Mouse (Mus musculus): ENCODE measurements at regions not wholly inside any gene's neighbourhood (a gene's known extent, or its start where the extent isn't known, plus 50 kb on each side); places are given as distances from the start of the nearest gene placed in this dataset.

DNA sequence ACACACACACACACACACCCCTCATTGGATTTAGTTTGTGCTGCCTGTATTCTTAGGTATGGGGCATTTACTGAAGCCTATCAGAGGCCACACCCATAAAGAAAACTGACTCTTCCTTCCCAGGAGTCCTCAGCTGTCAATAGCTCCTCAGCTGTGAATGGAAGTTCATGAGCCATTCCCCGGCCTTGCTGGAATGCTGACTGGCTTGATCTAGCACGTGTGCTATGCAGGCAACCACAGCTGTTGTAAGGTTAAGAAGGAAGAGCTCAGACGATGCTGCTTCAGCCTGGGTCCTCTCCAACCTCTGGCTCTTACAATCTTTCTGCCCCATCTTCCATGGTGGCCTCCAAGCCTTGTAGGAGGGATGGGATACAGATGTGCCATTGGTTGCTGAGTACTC, 226.7 kb downstream of the Skap2 start:
- DNase-seq (ENCODE audit: low spot score) = no peak
- no peak overlapping the region for H3K27ac ChIP-seq (ENCODE audit: low read depth, low read length)
- H3K27me3 ChIP-seq (replicated peaks; ENCODE audit: control insufficient read depth, insufficient read depth, low read length) = no peaks in the 10 kb centered on the region
- no peak for ATAC-seq
- H3K9ac ChIP-seq (ENCODE audit: low read length) = no peak overlapping the region
- WGBS = 69% methylated on average over 3 of the region's 3 CpGs
- H3K36me3 ChIP-seq (ENCODE audit: control insufficient read depth, insufficient read depth, low read length) = no peaks in the 10 kb centered on the region
- H3K4me1 ChIP-seq (ENCODE audit: control insufficient read depth, insufficient read depth, low read length) = no peaks in the 10 kb centered on the region
- no peaks in the 10 kb centered on the region for H3K9me3 ChIP-seq (replicated peaks; ENCODE audit: control insufficient read depth, low read length)
- no peak overlapping the region for H3K4me2 ChIP-seq (ENCODE audit: low read length)
- H3K4me3 ChIP-seq (ENCODE audit: low read depth, low read length) = no peak overlapping the region

DNA sequence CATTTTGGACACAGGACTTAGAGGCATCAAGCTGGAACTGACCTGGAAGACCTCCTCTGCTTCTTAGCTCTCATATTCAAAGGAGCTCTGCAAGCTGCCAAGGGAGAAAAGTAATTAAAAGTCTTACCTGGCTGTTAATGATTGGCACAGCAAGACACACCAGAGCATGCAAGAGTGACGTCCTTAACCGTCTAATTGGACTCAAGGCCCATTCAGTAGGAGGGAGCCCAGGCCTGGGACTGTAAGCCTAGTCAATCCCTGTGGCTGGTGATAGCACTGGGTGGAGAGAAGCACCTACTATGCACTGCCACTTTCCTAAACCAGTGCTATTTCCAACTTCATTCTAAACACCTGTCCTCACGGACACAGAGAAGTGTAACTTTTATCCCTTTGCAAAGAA, 225.5 kb downstream of the Skap2 start:
- H3K27ac ChIP-seq (ENCODE audit: low read depth, low read length) = no peak overlapping the region
- DNase-seq (ENCODE audit: low spot score) (no peak), ATAC-seq (no peak)
- no peaks in the 10 kb centered on the region for H3K4me1 ChIP-seq (ENCODE audit: control insufficient read depth, insufficient read depth, low read length)
- no peak overlapping the region for H3K4me2 ChIP-seq (ENCODE audit: low read length)
- H3K9me3 ChIP-seq (replicated peaks; ENCODE audit: control insufficient read depth, low read length) = no peaks in the 10 kb centered on the region
- H3K27me3 ChIP-seq (replicated peaks; ENCODE audit: control insufficient read depth, insufficient read depth, low read length) = no peaks in the 10 kb centered on the region
- WGBS = 54% methylated on average over 3 of the region's 3 CpGs
- no peak overlapping the region for H3K9ac ChIP-seq (ENCODE audit: low read length)
- H3K4me3 ChIP-seq (ENCODE audit: low read depth, low read length) = no peak overlapping the region
- no peaks in the 10 kb centered on the region for H3K36me3 ChIP-seq (ENCODE audit: control insufficient read depth, insufficient read depth, low read length)

DNA sequence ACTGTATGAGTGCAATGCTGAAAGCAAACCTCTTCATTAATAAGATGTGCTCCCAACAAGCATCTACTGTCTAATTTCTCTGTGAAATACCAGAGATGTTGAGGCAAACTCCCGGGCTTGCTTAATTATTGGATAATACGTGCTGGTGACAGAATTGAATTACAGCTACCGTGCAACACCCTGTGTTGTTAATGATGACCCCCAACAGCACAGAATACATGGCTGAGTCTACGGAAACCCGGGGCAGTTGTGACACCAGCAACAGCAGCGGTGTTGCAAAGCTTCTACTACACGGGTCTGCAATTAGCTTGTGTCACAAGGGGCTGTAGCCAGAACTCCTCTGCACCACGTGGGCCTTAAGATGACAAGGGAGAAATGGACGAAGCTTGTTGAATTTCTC, 224.2 kb downstream of the Skap2 start:
- H3K4me2 ChIP-seq (ENCODE audit: low read length) = no peak overlapping the region
- DNase-seq (ENCODE audit: low spot score) (no peak), ATAC-seq (no peak)
- H3K9me3 ChIP-seq (replicated peaks; ENCODE audit: control insufficient read depth, low read length) = no peaks in the 10 kb centered on the region
- H3K36me3 ChIP-seq (ENCODE audit: control insufficient read depth, insufficient read depth, low read length) = no peaks in the 10 kb centered on the region
- H3K27me3 ChIP-seq (replicated peaks; ENCODE audit: control insufficient read depth, insufficient read depth, low read length) = no peaks in the 10 kb centered on the region
- no peak overlapping the region for H3K9ac ChIP-seq (ENCODE audit: low read length)
- 82% methylated on average over 9 of the region's 9 CpGs for WGBS
- H3K27ac ChIP-seq (ENCODE audit: low read depth, low read length) = no peak overlapping the region
- no peak overlapping the region for H3K4me3 ChIP-seq (ENCODE audit: low read depth, low read length)
- no peaks in the 10 kb centered on the region for H3K4me1 ChIP-seq (ENCODE audit: control insufficient read depth, insufficient read depth, low read length)

DNA sequence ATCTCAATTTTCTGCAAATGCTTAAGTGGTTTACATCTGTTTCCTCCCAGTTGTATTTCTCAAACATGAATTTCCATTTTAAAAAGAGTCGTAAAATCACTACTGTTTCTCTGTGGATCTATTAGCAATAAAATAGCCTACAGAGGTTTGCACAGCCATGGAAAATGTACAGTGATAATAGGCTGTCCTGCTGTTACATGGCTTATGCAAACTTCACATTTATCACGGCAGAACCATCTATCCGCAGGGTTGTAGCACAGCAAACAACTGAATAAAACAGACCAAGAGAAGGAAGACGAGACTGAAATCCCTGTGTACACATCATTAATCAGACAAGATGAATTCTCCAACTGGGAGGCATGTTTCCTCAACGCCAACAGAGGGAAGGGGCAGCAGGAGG, 222.1 kb downstream of the Skap2 start:
- H3K4me3 ChIP-seq (ENCODE audit: low read depth, low read length) = no peak overlapping the region
- no peak overlapping the region for H3K27ac ChIP-seq (ENCODE audit: low read depth, low read length)
- no peak overlapping the region for H3K4me2 ChIP-seq (ENCODE audit: low read length)
- H3K27me3 ChIP-seq (replicated peaks; ENCODE audit: control insufficient read depth, insufficient read depth, low read length) = no peaks in the 10 kb centered on the region
- H3K9me3 ChIP-seq (replicated peaks; ENCODE audit: control insufficient read depth, low read length) = no peaks in the 10 kb centered on the region
- H3K9ac ChIP-seq (ENCODE audit: low read length) = no peak overlapping the region
- no peaks in the 10 kb centered on the region for H3K4me1 ChIP-seq (ENCODE audit: control insufficient read depth, insufficient read depth, low read length)
- DNase-seq (ENCODE audit: low spot score) = no peak
- 82% methylated on average over 5 of the region's 5 CpGs for WGBS
- H3K36me3 ChIP-seq (ENCODE audit: control insufficient read depth, insufficient read depth, low read length) = no peaks in the 10 kb centered on the region
- no peak for ATAC-seq

DNA sequence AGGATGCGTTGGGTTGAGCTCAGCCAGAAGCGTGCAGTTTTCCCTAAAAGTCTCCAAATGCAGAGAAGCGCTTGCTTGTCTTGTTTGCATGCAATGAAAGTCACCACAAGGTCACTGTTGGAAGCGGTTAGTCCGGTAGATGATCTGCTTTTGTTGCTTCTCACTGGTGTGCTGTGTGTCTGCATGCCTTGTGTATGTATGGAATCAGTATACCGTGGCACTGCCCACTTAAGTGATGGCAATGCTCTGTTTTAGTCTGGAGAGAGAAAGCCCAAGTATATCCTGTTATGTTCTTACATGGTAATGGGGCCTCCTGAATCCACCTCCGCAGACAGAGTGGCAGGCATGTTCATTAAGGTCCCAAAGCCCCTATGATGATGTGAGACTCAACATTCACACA, 221.7 kb downstream of the Skap2 start:
- Histone ChIP-seq H3K27ac (ENCODE audit: low read depth, low read length) (no peak overlapping the region), H3K4me1 (ENCODE audit: control insufficient read depth, insufficient read depth, low read length) (no peaks in the 10 kb centered on the region)
- 92% methylated on average over 7 of the region's 7 CpGs for WGBS

DNA sequence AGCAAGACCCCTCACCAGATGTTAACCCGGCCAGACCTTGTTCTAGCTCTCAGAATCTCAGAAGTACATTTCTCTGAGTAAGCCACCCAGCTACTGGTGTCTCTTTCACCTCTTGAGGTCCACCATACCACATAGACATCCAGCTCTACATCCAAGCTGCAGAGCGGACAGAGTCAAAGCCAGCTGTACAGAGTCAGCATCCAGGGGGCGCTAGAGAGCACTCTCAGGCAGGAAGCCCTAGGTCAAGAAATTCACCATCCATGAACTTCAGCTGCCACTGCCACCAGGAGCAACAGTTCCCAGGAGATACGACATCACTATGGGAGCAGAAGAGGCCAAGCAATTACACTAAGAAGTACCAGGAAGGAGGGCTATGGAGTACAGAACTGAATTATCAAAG, 217.0 kb downstream of the Skap2 start:
- no peak for DNase-seq (ENCODE audit: low spot score)
- no peak overlapping the region for H3K4me3 ChIP-seq (ENCODE audit: low read depth, low read length)

More for the DNA sequence above, 221.7 kb downstream of the Skap2 start:
- no peaks in the 10 kb centered on the region for H3K27me3 ChIP-seq (replicated peaks; ENCODE audit: control insufficient read depth, insufficient read depth, low read length)
- H3K4me2 ChIP-seq (ENCODE audit: low read length) = no peak overlapping the region
- no peaks in the 10 kb centered on the region for H3K9me3 ChIP-seq (replicated peaks; ENCODE audit: control insufficient read depth, low read length)
- no peaks in the 10 kb centered on the region for H3K36me3 ChIP-seq (ENCODE audit: control insufficient read depth, insufficient read depth, low read length)
- H3K4me3 ChIP-seq (ENCODE audit: low read depth, low read length) = no peak overlapping the region
- no peak for ATAC-seq
- DNase-seq (ENCODE audit: low spot score) = no peak
- no peak overlapping the region for H3K9ac ChIP-seq (ENCODE audit: low read length)

DNA sequence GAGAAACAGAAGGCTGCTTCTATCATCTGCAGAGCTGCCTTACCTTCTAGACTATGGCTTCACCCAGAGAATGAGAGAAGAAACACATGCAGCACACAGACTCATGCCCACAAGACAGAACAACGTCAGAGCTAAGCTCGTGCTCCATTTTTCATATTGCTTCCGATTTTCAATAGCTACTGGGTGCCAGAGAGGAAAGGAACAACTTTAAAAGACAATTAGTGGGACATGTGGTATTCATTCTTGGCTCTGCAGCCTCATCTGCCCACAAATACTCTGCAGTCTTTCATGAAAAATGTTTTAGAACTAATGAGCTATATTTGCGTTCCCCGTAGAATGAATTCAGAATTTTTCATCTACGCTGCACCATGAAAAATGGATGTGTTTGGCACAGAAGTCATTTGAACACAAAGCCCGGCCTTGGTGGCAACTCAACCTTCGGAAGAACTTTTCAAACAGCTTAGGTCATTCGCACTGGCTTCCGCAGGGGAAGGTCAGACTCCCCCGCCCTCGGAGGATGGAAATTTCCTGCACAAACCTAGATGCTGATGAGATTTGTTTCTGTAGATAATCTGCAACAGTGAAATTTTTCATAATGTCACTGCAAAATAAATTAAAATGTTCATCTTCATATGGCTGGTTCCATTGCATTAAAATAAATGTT, 213.6 kb downstream of the Skap2 start:
- no peak for ATAC-seq
- WGBS = 92% methylated on average over 12 of the region's 12 CpGs

More for the DNA sequence above, 217.0 kb downstream of the Skap2 start:
- H3K27me3 ChIP-seq (replicated peaks; ENCODE audit: control insufficient read depth, insufficient read depth, low read length) = no peaks in the 10 kb centered on the region
- 59% methylated on average over 4 of the region's 4 CpGs for WGBS
- H3K27ac ChIP-seq (ENCODE audit: low read depth, low read length) = no peak overlapping the region
- no peaks in the 10 kb centered on the region for H3K4me1 ChIP-seq (ENCODE audit: control insufficient read depth, insufficient read depth, low read length)
- H3K36me3 ChIP-seq (ENCODE audit: control insufficient read depth, insufficient read depth, low read length) = no peaks in the 10 kb centered on the region
- no peak for ATAC-seq
- H3K9me3 ChIP-seq (replicated peaks; ENCODE audit: control insufficient read depth, low read length) = no peaks in the 10 kb centered on the region
- H3K9ac ChIP-seq (ENCODE audit: low read length) = no peak overlapping the region
- H3K4me2 ChIP-seq (ENCODE audit: low read length) = no peak overlapping the region

DNA sequence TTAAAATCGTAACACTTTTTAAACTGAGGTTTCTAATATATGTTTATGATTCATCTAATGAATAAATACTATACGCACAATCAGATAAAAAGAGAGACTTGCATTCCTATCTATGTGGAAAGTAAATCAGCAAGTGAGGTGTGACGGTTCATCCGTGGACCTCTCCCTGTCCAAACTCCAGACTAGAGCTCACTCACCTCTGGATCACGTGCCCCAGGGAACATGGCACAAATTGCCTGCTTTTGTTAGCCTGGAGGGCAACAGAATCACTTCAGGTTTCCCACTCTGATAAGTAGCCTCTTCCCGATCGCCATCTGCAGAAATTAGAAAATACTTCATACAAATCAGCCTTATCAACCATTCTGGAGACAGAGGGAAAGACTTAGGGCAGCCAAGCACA, 206.7 kb downstream of the Skap2 start:
- 88% methylated on average over 7 of the region's 7 CpGs for WGBS
- no peaks in the 10 kb centered on the region for H3K36me3 ChIP-seq (ENCODE audit: control insufficient read depth, insufficient read depth, low read length)
- no peak for DNase-seq (ENCODE audit: low spot score)
- no peak overlapping the region for H3K4me3 ChIP-seq (ENCODE audit: low read depth, low read length)
- no peaks in the 10 kb centered on the region for H3K9me3 ChIP-seq (replicated peaks; ENCODE audit: control insufficient read depth, low read length)
- no peak overlapping the region for H3K27ac ChIP-seq (ENCODE audit: low read depth, low read length)
- H3K4me2 ChIP-seq (ENCODE audit: low read length) = no peak overlapping the region
- H3K9ac ChIP-seq (ENCODE audit: low read length) = no peak overlapping the region
- no peaks in the 10 kb centered on the region for H3K27me3 ChIP-seq (replicated peaks; ENCODE audit: control insufficient read depth, insufficient read depth, low read length)
- no peak for ATAC-seq
- H3K4me1 ChIP-seq (ENCODE audit: control insufficient read depth, insufficient read depth, low read length) = no peaks in the 10 kb centered on the region

More for the DNA sequence above, 213.6 kb downstream of the Skap2 start:
- no peak overlapping the region for H3K4me2 ChIP-seq (ENCODE audit: low read length)
- H3K27me3 ChIP-seq (replicated peaks; ENCODE audit: control insufficient read depth, insufficient read depth, low read length) = no peaks in the 10 kb centered on the region
- no peaks in the 10 kb centered on the region for H3K4me1 ChIP-seq (ENCODE audit: control insufficient read depth, insufficient read depth, low read length)
- H3K9me3 ChIP-seq (replicated peaks; ENCODE audit: control insufficient read depth, low read length) = no peaks in the 10 kb centered on the region
- no peak overlapping the region for H3K9ac ChIP-seq (ENCODE audit: low read length)
- H3K36me3 ChIP-seq (ENCODE audit: control insufficient read depth, insufficient read depth, low read length) = no peaks in the 10 kb centered on the region
- no peak for DNase-seq (ENCODE audit: low spot score)
- H3K27ac ChIP-seq (ENCODE audit: low read depth, low read length) = no peak overlapping the region
- H3K4me3 ChIP-seq (ENCODE audit: low read depth, low read length) = no peak overlapping the region

Measured in forebrain, embryonic 14.5 days (tissue).